Mouse (Mus musculus) ES-CJ7 (cell line): ENCODE results near the gene Tsc22d3.
"Not testable (repeated sequence)": the region's sequence is repeated elsewhere in the genome, so short reads cannot be mapped to it uniquely, and the experiment has no call there.

Experiments used
- DNase-seq: peaks from one replicate; pipeline ENCODE4 v3.0.0; 2011; ENCODE audit warnings: low read depth, low spot score

Gene Tsc22d3

DNA sequence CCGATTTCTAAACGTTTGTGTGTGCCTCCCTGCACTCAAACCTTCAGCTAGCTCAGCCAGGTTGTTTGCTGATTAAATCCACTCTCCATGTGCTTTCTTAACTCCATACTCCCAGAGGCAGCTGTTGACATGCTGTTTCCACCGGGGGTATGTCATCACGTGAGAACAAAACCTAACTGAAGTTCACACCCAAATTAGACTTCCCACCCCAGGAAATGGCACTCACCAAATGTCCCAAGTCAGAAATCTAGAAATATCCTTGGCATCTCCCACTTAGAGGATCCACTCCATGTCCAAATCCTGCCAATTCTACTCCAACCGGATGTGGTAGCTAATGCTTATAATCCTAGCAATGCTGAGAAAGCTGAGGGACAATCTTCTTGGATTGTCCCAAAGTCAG lies 100.2 kb downstream of the Tsc22d3 start:
- no peak for DNase-seq

DNA sequence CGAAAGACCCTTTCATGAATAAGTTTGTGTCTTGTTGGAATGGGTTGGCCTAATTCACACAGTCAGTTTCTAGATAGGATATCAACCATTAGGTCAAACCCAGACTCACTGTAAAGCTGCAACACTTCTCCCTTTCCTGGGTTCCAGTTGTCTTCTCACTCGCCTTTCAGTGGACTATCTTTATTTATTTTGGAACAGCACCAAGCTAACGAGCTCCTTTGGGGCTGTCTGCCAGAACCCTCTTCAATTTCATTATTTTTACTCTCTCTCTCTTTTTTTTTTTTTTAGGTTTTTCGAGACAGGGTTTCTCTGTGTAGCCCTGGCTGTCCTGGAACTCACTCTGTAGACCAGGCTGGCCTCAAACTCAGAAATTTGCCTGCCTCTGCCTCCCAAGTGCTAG lies 102.0 kb downstream of the Tsc22d3 start:
- DNase-seq = not testable (repeated sequence)

DNA sequence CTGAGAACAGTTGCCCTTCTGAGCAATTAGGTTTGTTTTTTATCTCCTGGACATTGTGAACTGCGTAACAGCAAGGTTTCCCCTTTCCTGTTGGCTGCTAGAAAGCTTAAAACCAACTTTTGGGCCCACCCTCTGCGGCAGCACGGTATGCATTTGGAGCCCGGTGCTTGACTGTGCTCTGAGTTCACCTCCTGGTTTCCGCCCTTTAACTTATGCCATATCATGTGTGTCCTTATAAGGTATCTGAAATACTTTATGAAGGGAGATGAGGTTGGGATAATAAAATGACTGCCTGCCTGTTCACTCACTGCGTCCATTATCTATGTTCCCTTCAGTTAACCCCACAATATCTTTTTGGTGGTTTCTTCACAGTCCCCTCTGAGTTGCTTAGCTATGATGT lies 106.3 kb downstream of the Tsc22d3 start:
- no peak for DNase-seq

DNA sequence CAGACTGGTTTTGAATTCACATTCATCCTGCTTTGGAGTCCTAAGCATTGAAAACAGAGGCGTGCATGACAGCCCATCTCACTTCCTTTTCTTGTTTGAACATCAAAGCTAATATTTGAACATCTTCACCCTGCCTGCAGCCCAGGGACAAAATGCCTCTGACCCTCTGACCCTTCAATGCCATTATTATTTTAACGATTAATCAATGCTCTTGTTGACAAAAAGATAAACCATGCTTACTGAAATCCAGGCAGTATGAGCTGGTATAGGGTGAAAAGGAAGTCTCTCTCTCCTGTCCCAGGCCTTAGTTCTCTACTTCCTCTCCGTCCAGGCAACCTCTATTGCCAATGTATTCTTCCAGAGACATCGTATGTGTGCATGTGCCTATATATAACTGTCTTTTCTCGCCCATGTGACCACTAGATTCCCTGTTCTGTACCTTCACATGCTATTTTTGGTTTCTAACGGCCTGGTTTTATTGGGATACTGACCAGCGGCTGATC lies 106.9 kb downstream of the Tsc22d3 start:
- DNase-seq = no peak

DNA sequence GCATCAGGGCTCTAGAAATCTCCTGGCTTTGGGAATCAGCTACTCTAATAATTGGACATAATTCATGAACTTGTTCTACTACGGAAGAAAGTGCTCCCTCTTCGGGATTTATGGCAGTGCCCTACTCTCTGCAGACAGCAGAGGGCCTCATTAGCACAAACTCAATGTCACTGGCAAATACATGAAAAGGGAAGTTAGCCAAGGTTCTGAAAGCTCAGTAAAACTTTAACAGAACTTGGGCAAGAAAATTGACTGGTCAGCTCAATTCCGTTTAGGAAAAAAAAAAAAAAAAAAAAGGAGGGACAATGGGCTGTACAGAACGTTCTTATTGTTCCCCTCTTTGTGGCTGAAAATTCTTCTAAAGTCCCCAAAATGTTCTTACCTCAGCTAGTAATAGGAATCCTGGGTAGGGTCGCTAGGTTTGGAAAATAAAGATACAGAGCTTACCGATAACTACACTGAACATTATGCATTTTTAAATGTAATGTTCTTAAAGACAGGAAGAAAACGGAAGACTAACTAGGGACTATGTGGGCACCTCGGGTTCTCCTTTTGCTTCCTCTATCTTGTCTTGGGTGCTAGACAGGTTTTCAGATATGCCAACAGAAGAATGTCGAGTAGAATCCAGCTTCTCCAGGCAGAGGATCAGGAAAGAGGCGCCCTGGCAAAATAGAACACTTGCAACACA lies 108.4 kb downstream of the Tsc22d3 start:
- DNase-seq = peak; percentile 34

DNA sequence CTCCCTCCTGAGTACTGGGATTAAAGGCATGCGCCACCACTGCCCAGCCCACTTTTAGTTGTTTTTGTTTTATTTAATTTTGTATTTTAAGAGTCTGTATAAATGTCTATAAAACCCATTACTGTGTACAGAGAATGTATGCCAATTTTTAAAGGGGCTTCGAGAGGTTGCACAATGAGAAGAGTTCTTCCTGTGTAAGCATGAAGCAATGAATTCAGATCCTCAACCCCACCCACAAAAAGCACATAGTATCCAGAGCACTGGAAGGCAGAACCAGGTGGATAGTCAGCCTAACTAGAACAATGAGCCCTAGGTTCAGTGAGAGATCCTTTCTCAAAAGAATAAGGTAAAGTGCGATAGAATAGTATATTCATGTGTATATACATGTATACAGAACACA lies 110.3 kb downstream of the Tsc22d3 start:
- no peak for DNase-seq
